Mouse (Mus musculus) cerebellum, adult 8-10 months (tissue): ENCODE results near the gene Usp35.

Source experiments
- DNase-seq: peaks from one replicate; pipeline ENCODE4 v3.0.0; 2022

Gene Usp35

DNA sequence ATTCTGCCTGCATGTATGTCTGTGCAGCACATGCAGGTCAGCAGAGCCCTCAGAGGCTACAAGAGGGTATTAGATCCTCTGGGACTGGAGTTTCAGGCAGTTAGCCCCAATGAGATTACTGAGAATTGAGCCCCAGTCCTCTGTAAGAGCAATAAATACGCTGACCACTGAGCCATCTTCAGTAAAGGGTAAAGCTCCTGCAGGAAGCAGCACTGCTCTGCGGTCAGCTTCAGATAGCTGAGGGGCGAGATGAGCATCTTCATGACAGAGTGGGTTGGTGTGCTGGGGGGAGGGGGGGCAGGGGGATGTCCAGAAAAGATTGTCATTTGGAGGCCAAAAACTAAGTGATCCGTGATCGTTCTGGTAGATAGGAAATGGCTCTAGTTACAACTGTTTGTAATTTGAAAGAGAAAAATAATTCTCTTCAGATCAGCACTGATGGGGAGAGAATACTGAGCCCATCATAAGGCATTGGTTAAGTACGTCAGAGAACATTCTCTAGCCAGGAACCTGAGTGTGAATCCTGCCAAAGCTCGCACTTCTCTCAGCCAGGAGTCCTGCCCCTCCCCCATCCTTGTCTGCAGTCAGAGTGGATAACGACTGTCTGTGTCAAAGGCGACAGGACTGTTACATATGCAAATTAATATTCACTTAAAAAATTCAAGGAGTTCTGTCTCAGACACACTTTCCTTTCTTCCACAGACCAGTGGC, 14.4 kb upstream of the Usp35 start:
- no peak for DNase-seq

DNA sequence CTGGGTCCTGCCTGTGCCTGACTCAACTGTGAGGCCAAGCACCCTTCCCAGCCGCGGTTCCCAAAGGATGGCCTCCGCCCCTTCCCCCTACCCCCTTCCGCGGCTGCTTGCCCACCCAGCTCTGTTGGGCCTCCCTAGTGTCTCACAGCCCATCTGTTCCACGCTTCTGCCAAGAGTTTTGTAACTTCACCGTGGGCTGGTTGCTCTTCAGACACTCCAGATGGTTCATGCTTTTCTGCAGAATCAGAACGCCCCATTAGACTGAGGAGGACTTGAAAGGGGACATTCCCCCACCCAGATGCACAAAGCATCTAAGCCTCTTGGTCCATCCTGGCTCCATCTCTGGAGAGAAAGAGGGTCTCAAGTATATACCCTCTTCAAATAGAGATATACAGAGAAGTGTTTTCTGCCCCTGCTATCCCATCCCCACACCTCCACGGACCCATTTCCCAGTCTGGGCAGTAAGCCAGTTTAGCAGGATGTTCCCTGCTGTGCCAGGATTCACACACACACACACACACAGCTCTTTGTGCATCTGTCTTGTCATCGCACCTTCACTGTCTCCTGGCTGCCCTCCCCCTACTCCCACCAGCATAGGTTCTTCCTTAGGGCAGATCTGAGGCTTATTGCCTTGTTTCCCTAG, 13.5 kb upstream of the Usp35 start:
- DNase-seq, result peak; percentile 43

DNA sequence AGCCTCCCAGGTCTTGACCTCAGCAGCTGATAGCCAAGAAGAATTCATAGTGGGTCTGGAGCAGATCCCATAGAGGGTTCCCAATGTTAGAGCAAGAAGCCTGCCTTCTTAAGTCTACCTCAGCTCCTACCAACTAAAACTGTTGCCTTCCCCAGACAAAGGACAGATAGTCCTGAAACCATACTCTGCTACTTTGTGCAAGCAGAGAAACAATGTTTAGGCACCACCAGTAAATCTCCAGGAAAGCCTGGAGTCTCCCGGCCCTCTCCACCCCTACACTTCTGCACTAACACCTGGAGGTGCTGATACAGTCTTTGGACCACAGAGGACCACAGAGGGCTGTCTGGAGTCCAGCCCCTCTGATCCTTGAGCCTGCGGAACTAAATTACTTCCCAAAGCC, 12.8 kb upstream of the Usp35 start:
- no peak for DNase-seq

DNA sequence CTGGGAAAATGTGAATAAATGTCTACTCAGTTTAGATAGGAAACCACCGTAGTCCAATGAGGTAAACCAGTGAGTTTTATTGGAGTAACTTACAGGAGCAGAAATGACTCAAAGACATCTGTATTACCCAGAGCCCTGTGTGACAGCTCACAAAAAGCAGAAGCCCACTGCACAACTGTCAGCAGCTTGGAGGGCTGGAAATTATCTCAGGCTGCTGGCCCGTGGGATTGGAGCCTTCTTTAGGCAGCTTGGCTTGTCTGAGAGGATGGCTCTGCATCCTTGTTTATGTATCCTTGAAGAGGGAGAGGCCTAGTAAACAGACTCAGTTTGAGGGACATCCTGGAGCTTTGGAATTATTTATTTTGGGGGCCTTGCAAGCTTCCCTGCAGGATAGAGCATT, 11.1 kb upstream of the Usp35 start:
- no peak for DNase-seq

DNA sequence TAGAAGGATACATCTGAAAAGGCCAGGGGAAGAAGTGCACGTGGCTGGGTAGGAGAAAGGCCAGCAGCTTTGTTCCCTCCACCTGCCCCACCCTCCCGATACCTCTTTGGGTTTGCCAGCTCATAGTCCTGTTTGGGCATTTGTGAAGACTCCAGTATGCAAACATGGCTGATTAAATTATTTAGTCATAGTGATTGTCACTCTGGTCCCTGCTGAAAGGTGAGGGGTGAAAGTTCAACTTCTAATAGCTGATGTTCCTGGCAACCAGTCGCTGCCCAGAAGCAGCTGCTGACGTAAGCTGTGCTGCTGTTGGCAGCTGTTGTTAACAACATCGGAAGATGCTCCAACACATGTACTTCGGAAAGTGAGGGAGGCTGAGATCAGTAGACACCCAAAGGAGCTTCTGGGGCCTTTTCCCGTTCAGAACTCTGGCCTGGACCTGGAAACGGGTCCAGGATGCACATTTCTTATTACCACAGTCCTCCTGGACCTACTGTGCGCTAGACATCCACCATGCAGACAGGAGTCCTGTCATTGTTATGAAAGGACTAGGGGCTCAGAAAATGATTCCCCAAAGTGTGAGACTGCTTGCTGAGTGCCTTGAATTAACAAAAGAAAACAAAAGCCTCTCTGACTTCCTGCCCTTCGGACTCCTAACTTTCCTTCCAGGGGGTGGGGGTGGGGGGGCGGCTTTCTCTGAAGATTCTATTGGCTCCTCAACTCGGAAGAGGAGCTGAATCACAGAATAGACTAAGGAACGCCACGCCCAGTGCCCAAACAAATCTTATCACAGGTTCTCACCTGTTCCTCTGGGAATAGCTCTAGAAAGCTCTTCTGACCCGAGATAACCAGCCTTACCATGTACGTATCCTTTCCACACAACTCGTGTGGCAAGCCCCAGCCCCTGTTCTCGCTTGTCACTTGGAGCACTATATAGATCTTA, 9.4 kb upstream of the Usp35 start:
- DNase-seq, result no peak

DNA sequence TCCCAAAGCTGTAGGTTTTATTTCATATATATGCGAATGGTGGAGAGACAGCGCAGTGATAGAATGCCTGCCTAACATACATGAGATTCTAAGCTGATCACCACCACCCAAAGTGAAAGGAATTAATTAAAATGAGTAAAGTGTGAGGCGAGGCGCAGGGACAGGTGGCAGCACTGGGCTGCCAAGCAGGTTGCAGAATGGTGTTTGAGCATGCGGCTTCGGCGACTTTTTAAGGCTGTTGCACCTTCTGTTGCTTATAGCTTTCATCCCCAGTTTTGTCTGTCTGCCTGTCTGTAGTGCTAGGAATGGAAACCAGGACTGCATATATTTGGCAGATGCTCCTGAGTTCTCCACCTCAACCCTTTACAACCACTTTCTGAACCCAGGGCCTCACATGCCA, 7.8 kb upstream of the Usp35 start:
- DNase-seq, result no peak

DNA sequence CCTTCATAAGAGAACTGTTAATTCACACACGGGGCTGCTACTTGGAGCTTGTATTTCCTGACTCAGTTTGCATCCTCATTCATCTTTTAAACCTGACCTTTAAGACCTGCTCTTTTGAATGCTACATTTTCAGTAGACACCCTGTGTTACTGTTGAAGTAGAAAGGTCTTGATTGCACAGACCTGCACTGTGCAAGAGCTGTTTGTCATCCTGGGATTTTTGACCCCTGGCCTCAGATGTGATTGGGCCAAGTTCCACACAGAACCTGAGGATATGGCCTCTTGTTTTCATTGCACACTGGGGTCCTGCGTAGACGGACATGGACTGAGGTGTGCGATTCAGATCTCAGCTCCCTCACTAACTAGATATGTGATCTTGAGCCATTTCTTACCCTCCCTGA, 6.8 kb upstream of the Usp35 start:
- DNase-seq, result no peak

DNA sequence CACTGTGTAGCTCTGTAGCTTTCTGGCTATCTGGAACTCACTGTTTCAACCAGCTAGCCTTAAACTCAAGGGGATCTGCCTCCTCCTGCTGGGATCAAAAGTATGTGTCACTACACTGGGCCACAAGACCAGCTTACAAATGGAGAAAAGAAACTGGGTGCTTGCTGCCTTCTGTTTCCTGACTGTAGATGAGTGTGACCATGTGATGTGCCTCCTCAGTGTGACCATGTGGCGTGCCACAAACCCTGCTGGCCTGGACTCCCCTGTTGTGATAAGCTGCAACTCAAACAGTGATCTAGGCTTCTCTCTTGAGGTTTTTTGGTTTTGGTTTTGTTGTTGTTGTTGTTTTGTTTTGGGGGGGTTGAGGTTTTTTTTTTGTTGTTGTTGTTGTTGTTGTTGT, 4.9 kb upstream of the Usp35 start:
- no peak for DNase-seq

DNA sequence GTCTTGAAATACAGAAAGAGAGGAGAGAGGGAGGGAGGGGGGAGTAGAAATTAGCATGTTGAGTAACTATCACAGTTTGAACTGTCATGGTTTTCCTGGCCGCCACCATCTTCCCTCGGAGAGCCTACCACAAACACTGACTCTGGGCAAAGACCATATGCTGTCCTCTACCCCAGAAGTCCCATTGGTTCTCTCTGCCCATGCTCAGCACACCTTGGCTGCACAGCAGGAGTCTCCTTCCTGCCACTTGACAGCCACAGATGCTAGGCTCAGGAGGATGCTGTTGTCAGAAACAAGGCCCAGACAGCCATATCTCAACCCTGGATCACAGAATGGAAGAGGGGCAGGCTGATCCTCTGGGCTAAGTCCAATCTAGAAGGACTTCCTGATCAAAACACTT, 2.6 kb upstream of the Usp35 start:
- DNase-seq, result peak; percentile 28

DNA sequence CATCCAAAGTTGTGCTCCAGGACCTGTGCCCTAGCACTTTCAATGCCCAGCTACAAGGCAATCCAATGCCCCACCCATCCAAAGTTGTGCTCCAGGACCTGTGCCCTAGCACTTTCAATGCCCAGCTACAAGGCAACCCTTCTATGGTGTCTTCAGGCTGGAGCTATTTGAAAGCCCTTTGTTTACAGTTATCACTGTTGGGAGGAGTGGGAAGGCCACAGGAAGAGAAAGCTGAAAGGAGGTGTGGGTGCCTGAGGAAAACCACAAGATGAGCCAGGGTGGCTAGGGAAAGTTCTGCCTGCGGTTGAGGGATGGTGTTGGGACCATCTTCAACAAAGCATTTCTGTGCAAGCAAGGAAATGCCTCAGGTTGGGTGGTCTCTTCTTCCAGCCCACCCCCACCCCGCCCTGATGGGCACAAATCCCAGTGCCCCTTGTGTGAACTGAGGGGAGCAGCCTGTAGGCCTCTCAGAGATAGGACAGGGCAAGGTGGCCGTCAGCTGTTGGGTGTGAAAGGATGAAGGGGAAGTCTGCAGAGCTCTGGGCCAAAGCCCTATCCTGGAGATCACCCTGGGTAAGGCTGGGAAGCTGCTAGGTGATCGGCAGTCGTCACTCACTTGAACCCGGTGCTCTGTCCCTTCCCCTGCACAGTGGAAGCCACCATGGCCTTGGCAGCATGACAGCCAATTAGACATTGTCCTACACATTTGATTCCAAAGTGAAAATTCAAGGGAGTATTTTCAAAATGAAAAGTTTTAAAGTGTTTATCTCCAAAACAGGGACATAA, 1.5 kb upstream of the Usp35 start:
- peak; percentile 47 for DNase-seq

DNA sequence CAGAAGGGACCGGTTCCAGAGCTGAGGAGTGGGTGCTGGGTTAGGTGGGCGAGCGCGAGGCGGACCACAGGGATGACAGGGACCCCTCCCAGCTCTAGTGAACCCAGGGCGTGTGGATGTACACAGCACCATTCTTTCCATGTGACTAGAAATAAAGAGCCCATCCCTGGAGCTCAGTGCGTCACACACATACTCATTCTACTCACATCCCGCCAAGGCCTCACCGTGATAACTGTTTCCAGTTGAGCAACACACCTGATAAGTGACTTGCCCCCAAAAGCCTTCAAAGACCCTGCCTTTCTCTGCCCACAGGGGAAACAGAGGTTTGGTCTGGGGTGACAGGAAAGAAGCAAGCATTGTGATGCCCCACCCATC, 834 bp upstream of the Usp35 start:
- no peak for DNase-seq

DNA sequence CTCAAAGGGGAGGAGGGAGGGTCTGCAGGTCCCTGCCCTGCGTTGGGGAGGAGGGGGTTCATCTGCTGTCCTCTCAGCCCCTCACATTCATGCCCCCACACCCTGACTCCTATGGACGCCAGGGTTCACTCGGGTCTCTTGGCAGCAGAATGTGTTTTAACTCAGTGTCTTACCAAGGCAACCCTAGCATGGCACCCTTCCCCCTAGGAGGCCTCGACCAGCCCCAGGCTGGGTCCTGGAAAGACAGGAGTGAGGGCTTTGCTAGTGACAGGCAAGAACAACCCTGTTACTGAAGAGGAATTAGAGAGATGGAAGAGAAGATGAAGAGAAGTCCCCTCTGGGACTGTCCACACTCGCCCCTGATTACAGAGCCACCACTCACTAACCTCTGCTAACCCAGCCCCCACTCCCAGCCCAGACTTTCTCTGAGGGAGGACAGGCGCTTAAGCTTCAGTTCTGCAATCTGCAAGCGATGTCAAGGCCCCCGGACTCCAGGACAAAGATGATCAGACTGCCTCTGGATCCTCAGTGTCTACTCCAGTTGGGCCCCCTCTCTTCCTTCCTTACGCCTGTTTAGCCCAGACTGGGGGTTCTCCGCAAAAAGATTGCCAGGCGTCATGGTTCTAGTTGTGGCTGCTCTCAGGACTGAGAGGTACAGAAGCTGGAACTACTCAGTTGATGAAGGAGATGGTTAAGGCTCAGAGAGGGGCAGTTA, 732 bp downstream of the Usp35 start:
- DNase-seq, result peak; percentile 48

DNA sequence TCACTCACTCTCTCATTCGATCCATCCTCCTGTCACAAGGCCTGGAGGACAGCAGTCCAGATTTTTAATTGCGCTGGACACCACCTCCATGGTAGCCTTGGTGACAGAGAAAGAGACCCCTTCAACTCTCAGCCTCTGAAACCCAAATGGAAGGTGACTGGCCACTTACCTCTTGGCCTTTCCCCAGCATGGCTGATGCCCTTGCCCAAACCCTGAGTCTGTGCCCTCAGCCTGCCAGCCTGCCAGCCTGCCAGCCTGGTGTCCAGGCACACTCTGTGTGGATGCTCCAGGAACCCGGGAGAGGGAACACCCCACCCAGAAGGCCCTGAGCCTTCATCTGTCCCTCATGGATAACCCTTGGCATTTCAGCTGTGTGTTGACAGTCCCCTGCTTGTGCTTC, 2.1 kb downstream of the Usp35 start:
- peak; percentile 51 for DNase-seq

DNA sequence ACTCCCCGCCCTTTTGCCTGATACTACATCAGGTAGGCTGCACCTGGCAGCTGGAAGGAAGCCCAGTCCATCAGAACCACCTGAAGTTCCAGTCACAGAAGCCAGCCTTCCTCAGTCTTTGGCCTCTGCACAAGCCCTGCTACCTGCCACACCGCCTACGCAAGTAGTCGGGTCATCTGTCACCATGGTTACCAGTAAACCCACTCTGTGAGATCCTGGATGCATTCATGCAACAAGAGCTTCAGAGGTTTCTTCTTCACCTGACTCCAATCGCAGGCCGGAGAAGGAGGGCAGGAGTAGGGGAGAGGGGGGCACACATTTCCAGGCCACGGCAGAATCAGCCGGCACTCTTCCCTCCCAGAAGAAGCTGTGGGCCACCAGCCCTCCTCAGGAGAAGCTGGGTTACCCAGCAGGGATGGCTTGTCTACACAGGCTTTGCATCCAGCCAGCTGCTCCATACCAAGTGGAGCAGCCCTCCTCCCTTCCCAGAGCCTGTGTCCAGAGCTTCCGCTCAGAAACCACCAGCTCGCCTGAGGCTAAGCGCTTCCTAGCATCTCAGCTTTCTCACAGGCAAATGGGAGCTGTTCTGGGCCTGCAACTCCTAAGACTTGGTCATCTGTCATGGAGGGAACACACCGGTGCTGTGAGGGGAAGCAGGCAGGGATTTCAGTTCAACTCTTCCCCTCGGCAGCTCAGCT, 2.8 kb downstream of the Usp35 start:
- DNase-seq, result peak; percentile 62

DNA sequence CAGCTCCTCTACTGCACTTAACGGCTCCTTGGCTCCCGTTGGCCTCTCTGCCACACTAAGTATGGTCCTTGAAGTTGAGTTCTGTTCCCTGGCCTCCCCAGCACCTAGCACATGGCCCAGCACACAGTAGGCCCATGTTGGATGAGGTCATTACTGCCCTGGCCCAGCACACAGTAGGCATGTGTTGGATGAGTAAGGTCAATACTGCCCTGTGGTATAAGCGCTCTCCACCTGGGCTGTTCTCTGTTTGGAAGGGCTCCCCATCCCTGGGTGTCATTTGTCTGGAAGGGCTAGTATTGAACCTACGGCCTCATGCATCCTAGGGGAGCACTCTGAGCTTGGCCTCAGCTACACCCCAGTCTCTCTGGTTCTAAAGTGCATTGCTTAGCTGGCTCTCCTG, 4.4 kb downstream of the Usp35 start:
- no peak for DNase-seq

DNA sequence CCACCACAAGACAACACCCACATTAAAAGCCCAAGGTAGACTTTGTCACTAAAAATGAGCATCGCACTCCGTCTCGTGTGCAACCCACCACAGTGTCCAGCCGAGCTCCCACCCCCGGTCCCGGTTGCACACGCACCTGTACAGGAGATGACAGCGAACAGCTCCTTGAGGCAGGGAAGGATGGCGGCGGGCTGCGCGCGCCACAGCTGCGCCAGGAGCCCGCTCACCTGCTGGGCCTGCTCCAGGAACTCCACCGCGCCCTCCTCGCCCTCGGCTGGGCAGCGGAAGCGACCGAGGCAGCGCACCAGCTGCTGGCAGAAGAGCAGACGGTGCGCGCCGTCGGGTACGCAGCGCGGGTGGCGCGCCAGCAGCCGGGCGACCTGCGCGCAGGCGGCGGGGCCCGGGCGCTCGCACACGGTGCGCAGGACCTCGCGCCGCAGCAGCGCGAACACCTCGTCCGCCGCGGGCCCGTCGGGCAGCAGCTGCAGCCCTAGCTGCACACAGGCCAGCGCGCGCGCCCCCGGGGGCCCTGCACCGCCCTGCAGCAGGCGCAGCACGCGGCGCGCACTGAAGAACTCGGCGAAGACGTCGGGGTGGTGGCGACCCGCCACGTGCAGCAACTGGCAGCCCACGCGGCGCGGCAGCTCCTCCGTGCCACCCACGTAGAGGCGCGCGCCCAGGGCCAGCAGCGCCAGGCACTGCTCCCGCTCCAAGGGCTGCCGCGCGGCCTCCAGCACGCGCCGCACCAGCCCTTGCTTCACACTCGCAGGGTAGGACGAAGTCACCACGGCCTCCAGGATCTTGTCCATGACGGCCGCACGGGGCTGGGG, 6.4 kb downstream of the Usp35 start:
- DNase-seq, result no peak

DNA sequence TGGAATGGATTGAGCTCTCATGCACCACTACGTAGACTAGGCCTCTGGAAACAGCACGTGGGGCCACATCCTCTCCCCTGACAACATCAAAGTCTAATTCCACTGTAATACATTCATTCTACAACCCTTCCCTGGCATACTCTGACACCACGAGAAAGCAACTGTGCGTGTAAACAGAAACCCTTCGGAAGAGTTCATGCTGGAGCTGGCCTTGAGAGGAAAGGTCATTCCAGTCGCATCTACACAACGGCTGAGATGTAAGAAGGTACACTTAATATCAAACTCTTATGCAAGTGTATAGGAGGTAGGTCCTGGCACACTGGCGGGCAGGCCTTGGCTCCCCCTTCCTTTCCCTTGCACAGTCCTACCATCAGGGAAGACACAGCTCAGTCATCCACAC, 7.5 kb downstream of the Usp35 start:
- no peak for DNase-seq

DNA sequence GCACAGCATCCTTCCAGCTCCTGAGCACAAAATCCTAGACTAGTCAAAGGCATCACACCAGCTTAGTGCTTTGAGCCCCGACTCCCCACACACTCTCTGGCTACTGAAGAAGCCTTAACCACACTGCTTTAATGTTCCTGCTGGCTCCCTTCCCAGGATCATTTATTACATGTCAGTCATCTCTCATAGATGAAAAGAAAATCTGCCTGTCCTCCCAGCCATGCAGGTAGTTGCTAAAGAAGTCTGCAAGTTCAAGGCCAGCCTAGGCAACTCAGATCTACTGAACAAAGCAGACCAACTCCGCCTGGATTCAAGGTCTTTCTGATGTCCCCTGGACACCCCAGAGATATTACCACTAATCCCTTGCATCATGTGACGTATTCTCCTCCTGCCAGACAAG, 14.1 kb downstream of the Usp35 start:
- DNase-seq, result no peak

DNA sequence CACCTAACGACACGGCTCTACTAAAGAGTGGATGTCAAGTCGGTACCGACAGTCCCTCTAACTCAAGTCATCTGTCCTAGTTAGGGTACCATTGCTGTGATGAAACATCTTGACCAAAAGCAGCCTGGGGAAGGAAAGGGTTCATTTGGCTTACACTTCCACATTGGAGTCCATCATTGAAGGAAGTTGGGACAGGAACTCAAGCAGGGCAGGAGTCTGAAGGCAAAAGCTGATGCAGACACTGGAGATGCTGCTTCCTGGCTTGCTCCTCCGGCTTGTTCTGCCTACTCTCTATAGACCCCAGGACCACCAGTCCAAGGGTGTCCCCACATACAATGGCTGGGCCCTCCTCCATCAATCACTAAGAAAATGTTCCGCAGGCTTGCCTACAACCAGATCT, 16.2 kb downstream of the Usp35 start:
- DNase-seq, result no peak

DNA sequence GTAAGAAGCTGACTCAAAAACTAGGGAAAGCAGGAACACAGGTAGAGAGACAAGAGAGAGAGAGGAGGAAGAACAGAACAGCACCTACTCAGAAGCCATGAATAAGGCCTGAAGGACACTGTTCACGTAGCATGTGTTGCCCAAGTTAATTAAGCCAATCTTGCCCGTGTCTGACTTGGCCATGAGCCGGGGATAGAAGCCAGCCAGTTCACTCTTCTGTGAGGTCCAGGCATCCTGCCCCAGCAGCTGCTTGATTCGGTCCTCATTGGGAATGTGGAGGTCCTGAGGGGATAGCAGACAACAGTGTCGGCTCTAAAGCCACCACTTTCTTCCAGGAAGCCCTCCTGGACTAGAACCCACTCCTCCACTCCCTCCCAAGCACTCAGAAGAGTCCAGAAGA, 17.2 kb downstream of the Usp35 start:
- DNase-seq, result no peak
